Mouse (Mus musculus): ENCODE data around the gene Olfr705.

DNA sequence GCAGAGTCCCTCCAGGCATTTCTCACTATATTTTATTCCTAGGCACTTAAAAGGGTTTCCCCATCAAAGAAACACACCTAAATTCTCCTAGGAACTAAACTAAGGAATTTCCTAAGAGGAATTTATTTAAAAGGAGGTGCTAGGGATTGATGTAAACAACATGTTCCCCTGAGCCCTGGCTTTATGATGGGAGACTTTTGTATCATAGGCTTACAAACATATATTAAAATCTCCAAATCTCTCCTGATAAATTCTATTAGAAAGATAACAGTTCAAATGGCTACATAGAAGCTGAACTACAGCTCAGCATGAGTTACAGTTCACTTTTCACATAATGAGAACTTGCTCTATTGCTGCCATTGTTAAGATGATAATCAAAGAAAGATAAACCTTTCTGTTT, 42.9 kb downstream of the Olfr705 start, which contains the start of gene Olfr702:
- TF ChIP-seq CTCF (IDR thresholded peaks at IDR 0.05; ENCODE audit: borderline replicate concordance, extremely low read depth, insufficient read depth, insufficient read length) (no peak), POLR2A (IDR thresholded peaks at IDR 0.05; ENCODE audit: borderline replicate concordance, extremely low read depth, insufficient read depth, insufficient read length, poor library complexity, severe bottlenecking) (no peak)
